Mouse (Mus musculus) thymus, adult 18-20 months (tissue): ENCODE results near the gene Gcc1.

ENCODE experiments used
- DNase-seq, 2 experiments: peaks; one replicate each; pipeline ENCODE4 v3.0.0; 2022; ENCODE audit warnings: mixed read lengths in 2 of 2

Gene Gcc1

GRCm38 (mm10) chr6:28428290-28428689 is at the start of gene Gcc1:
Gene Gcc1, minus strand, starts transcription at chr6:28428390.
- no peak for DNase-seq

GRCm38 (mm10) chr6:28474839-28475238 is 46.6 kb upstream of the Gcc1 start, which contains the start of gene Snd1:
Gene Snd1, plus strand, starts transcription at chr6:28475139.
- no peak for DNase-seq

- DNase-seq, result no peak
These were observed 46.0 kb upstream of the Gcc1 start for GRCm38 (mm10) chr6:28474211-28474610.

GRCm38 (mm10) chr6:28471284-28472035 is 43.3 kb upstream of the Gcc1 start:
- no peak for DNase-seq

- no peak for DNase-seq
These were observed 42.4 kb upstream of the Gcc1 start for GRCm38 (mm10) chr6:28470621-28471020.

- DNase-seq, result no peak
These were observed 41.9 kb upstream of the Gcc1 start for GRCm38 (mm10) chr6:28470017-28470602.

GRCm38 (mm10) chr6:28464630-28465029 is 36.4 kb upstream of the Gcc1 start:
- no peak for DNase-seq

- DNase-seq, result peak; percentile 24
These were observed 32.3 kb upstream of the Gcc1 start for GRCm38 (mm10) chr6:28460534-28460933.

- DNase-seq, result no peak
These were observed 31.1 kb upstream of the Gcc1 start for GRCm38 (mm10) chr6:28459221-28459668.

- DNase-seq, result no peak
These were observed 22.8 kb upstream of the Gcc1 start for GRCm38 (mm10) chr6:28450977-28451376.

GRCm38 (mm10) chr6:28450481-28450880 is 22.3 kb upstream of the Gcc1 start:
- no peak for DNase-seq

GRCm38 (mm10) chr6:28449253-28449652 is 21.1 kb upstream of the Gcc1 start, which contains the start of gene Pax4:
Gene Pax4, minus strand, starts transcription at chr6:28449353.
- DNase-seq, result no peak

GRCm38 (mm10) chr6:28447937-28448336 is 19.7 kb upstream of the Gcc1 start:
- no peak for DNase-seq

- DNase-seq, result no peak
These were observed 3.3 kb upstream of the Gcc1 start for GRCm38 (mm10) chr6:28431538-28431855.

- DNase-seq, result no peak
These were observed 2.8 kb upstream of the Gcc1 start for GRCm38 (mm10) chr6:28430795-28431537.

- no peak for DNase-seq
These were observed 1.7 kb upstream of the Gcc1 start for GRCm38 (mm10) chr6:28429870-28430269.

- DNase-seq, result peak; percentile 40 to 60
These were observed 922 bp downstream of the Gcc1 start, which contains the start of gene Fscn3 for GRCm38 (mm10) chr6:28427096-28427839. Gene Fscn3, plus strand, starts transcription at chr6:28427789.

- no peak for DNase-seq
These were observed 3.2 kb downstream of the Gcc1 start for GRCm38 (mm10) chr6:28425019-28425418.

- peak; percentile 50 to 58 for DNase-seq
These were observed 4.2 kb downstream of the Gcc1 start for GRCm38 (mm10) chr6:28423767-28424695.

GRCm38 (mm10) chr6:28423313-28423712 is 4.9 kb downstream of the Gcc1 start, which contains the start of gene Arf5:
Gene Arf5, plus strand, starts transcription at chr6:28423560.
- peak; percentile 87 for DNase-seq

GRCm38 (mm10) chr6:28422651-28423290 is 5.4 kb downstream of the Gcc1 start:
- peak in 1 of 2 experiments; percentile 11 for DNase-seq
